Mouse (Mus musculus) liver, embryonic 11.5 days (tissue): ENCODE measurements around the gene Srd5a1. TPM values are rescaled to one million over a fixed set of nuclear protein-coding genes. Genes with fewer than 3 reads are reported as not detected.
A peak's percentile ranks its signal among the peaks of the same experiment; 100 is the strongest.
"Not testable (repeated sequence)": the region's sequence is repeated elsewhere in the genome, so short reads cannot be mapped to it uniquely, and the experiment has no call there.

Source experiments
- ATAC-seq: fragments of 200-750 bp; cut with Nextera tagmentation; replicated peaks from 2 replicates; pipeline ENCODE4 v1.8.0; 2017; ENCODE audit warnings: moderate number of reproducible peaks, mild to moderate bottlenecking, moderate TSS enrichment, moderate library complexity; ENCODE audit not compliant: low FRiP score
- DNase-seq: peaks from one replicate; pipeline ENCODE4 v3.0.0-alpha.2; 2017; ENCODE audit warnings: low spot score
- H3K27ac ChIP-seq: fragments of 300-500 bp; sonication (generic); 2 replicates; pipeline ENCODE4 v1.5.1; 2014; ENCODE audit warnings: mild to moderate bottlenecking, low read depth, low read length, control low read depth
- H3K27me3 ChIP-seq: fragments of 300-500 bp; sonication (generic); replicated peaks from 2 replicates; pipeline ENCODE4 v1.6.1; 2014; ENCODE audit warnings: low read length, mixed read lengths; ENCODE audit not compliant: control insufficient read depth, insufficient read depth
- H3K36me3 ChIP-seq: fragments of 300-500 bp; sonication (generic); 2 replicates; pipeline ENCODE4 v1.6.1; 2014; ENCODE audit warnings: mild to moderate bottlenecking, low read length, moderate library complexity, mixed read lengths; ENCODE audit not compliant: control insufficient read depth, insufficient read depth
- H3K4me1 ChIP-seq: fragments of 300-500 bp; sonication (generic); replicated peaks from 2 replicates; pipeline ENCODE4 v1.6.1; 2014; ENCODE audit warnings: low read length, mixed read lengths; ENCODE audit not compliant: control insufficient read depth, insufficient read depth
- H3K4me2 ChIP-seq: fragments of 300-500 bp; sonication (generic); 2 replicates; pipeline ENCODE4 v1.6.1; 2014; ENCODE audit warnings: mild to moderate bottlenecking, control low read depth, moderate library complexity
- H3K4me3 ChIP-seq: fragments of 300-500 bp; sonication (generic); 2 replicates; pipeline ENCODE4 v1.5.1; 2014; ENCODE audit warnings: low read depth, low read length, control low read depth
- H3K9ac ChIP-seq: fragments of 300-500 bp; sonication (generic); 2 replicates; pipeline ENCODE4 v1.6.1; 2014; ENCODE audit warnings: low read depth, low read length, control low read depth
- H3K9me3 ChIP-seq: fragments of 300-500 bp; sonication (generic); 2 replicates; pipeline ENCODE4 v1.6.1; 2016; ENCODE audit warnings: low read length, inconsistent platforms, mixed read lengths; ENCODE audit not compliant: control insufficient read depth
- WGBS: fragments of 180-500 bp; shearing (Covaris S2); extraction: QIAGEN DNeasy Blood & Tissue Kit; methylation state at CpG from one replicate; pipeline ENCODE4 v1.1.7; 2014; 5-methylcytosine and 5-hydroxymethylcytosine counted together
- polyA plus RNA-seq: library from polyadenylated mRNA; unstranded; fragments of >200 nt; fragmentation: Nextera tagmentation; extraction: Ambion mirVana; gene quantifications from 2 replicates; pipeline ENCODE4 v1.2.1, GENCODE M21; 2014

Srd5a1 gene
- polyA plus RNA-seq, 1 experiment from 2014 or later = 9.9 TPM

DNA sequence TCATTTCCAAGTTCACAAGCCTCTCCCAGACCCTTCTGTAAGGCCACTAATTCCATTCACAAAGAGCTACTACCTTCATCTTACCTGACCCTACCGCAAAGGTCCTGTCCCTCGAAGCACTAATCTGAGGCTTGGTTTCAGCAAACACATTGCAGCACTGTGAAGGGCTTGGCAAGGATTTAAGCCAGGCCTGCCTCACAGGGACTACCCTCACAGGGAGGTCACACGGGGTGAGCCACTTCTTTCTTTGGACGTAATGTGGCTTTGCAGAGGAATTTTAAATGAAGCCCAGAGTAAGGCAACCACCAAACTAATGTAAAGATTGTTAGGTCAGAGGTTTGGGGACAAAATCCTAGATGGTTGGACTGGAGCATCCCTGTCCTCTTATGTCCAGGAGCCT is 29.3 kb upstream of the Srd5a1 start:
- no peak overlapping the region for H3K4me2 ChIP-seq
- DNase-seq = no peak
- no peak for ATAC-seq
- 84% methylated on average over 4 of the region's 4 CpGs for WGBS
- H3K27ac ChIP-seq = no peak overlapping the region
- no peaks in the 10 kb centered on the region for H3K9me3 ChIP-seq
- no peaks in the 10 kb centered on the region for H3K27me3 ChIP-seq
- no peak overlapping the region for H3K4me3 ChIP-seq
- no peaks in the 10 kb centered on the region for H3K4me1 ChIP-seq
- H3K9ac ChIP-seq = no peak overlapping the region
- H3K36me3 ChIP-seq = peaks cover 10% of the 10 kb centered on the region

DNA sequence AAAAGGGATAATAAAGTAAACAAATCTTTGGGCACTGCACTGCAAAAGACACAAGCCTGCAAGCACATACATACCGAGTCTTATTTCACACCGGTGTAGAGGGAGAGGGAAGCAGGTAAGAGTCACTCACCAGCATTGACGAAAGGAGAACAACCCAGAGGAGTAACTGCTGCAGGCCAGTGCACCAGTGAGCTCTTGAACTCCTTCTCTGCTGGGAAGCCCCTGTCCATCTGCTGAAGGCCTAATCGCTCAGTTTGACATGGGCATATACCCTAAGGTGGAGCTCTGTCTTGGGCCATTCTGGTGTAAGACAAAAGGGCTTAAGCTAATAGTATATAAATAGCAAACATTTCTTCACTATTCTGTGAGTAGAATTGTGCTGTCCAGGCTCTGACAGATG is 28.9 kb upstream of the Srd5a1 start:
- H3K9ac ChIP-seq = no peak overlapping the region
- no peaks in the 10 kb centered on the region for H3K4me1 ChIP-seq
- no peaks in the 10 kb centered on the region for H3K9me3 ChIP-seq
- 93% methylated on average over 4 of the region's 4 CpGs for WGBS
- ATAC-seq (no peak), DNase-seq (peak; percentile 20)
- H3K27ac ChIP-seq = no peak overlapping the region
- no peak overlapping the region for H3K4me2 ChIP-seq
- no peak overlapping the region for H3K4me3 ChIP-seq
- no peaks in the 10 kb centered on the region for H3K27me3 ChIP-seq
- peaks cover 14% of the 10 kb centered on the region for H3K36me3 ChIP-seq

GRCm38 (mm10) chr13:69639251-69639650 is 28.0 kb upstream of the Srd5a1 start:
- ATAC-seq = no peak
- Histone ChIP-seq H3K36me3 (peaks cover 23% of the 10 kb centered on the region), H3K4me3 (no peak overlapping the region), H3K27me3 (no peaks in the 10 kb centered on the region), H3K4me1 (no peaks in the 10 kb centered on the region), H3K27ac (no peak overlapping the region), H3K9ac (no peak overlapping the region), H3K4me2 (no peak overlapping the region), H3K9me3 (no peaks in the 10 kb centered on the region)
- DNase-seq = peak; percentile 25
- WGBS = 83% methylated on average over 5 of the region's 5 CpGs

- DNase-seq = peak; percentile 12
Measured at GRCm38 (mm10) chr13:69638108-69638626, 26.9 kb upstream of the Srd5a1 start.

GRCm38 (mm10) chr13:69637657-69638056 is 26.4 kb upstream of the Srd5a1 start:
- Histone ChIP-seq H3K36me3 (peaks cover 35% of the 10 kb centered on the region), H3K9me3 (no peaks in the 10 kb centered on the region), H3K4me3 (no peak overlapping the region), H3K27me3 (no peaks in the 10 kb centered on the region), H3K4me2 (no peak overlapping the region), H3K4me1 (no peaks in the 10 kb centered on the region), H3K9ac (no peak overlapping the region), H3K27ac (no peak overlapping the region)
- 83% methylated on average over 9 of the region's 9 CpGs for WGBS
- no peak for ATAC-seq
- no peak for DNase-seq

More at GRCm38 (mm10) chr13:69638108-69638626, 26.9 kb upstream of the Srd5a1 start:
- no peaks in the 10 kb centered on the region for H3K27me3 ChIP-seq
- WGBS = 84% methylated on average over 6 of the region's 6 CpGs
- H3K9ac ChIP-seq = no peak overlapping the region
- no peak for ATAC-seq
- no peak overlapping the region for H3K27ac ChIP-seq
- peaks cover 33% of the 10 kb centered on the region for H3K36me3 ChIP-seq
- no peaks in the 10 kb centered on the region for H3K9me3 ChIP-seq
- no peak overlapping the region for H3K4me2 ChIP-seq
- H3K4me3 ChIP-seq = no peak overlapping the region
- no peaks in the 10 kb centered on the region for H3K4me1 ChIP-seq

- 78% methylated on average over 6 of the region's 6 CpGs for WGBS
- H3K4me1 ChIP-seq = no peaks in the 10 kb centered on the region
- no peaks in the 10 kb centered on the region for H3K27me3 ChIP-seq
- H3K9ac ChIP-seq = no peak overlapping the region
- no peak overlapping the region for H3K4me3 ChIP-seq
- H3K36me3 ChIP-seq = peaks cover 37% of the 10 kb centered on the region
- H3K4me2 ChIP-seq = no peak overlapping the region
- DNase-seq (no peak), ATAC-seq (no peak)
- H3K9me3 ChIP-seq = no peaks in the 10 kb centered on the region
- H3K27ac ChIP-seq = no peak overlapping the region
Measured at GRCm38 (mm10) chr13:69636816-69637215, 25.6 kb upstream of the Srd5a1 start.

GRCm38 (mm10) chr13:69636375-69636774 is 25.1 kb upstream of the Srd5a1 start:
- Histone ChIP-seq H3K9me3 (no peaks in the 10 kb centered on the region), H3K9ac (no peak overlapping the region), H3K27me3 (no peaks in the 10 kb centered on the region), H3K4me1 (no peaks in the 10 kb centered on the region), H3K4me3 (no peak overlapping the region), H3K36me3 (peaks cover 42% of the 10 kb centered on the region), H3K27ac (no peak overlapping the region), H3K4me2 (no peak overlapping the region)
- WGBS = 85% methylated on average over 3 of the region's 3 CpGs
- DNase-seq = no peak
- ATAC-seq = no peak

DNA sequence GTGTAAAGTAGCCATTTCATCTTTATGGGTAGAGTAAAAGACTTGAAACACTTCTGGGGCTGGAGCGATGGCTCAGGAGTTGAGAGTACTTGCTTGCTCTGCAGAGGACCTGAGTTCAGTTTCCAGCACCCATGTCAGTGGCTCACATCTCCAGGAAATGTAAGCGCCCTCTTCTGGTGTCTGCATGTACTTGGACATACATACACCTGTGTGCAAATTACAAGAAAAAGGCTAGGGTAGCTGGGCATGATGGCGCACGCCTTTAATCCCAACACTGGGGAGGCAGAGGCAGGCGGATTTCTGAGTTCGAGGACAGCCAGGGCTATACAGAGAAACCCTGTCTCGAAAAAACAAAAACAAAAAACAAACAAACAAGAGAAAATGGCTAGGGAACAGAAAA is 24.6 kb upstream of the Srd5a1 start:
- not testable (repeated sequence) for H3K27me3 ChIP-seq, H3K27ac ChIP-seq, DNase-seq, H3K9ac ChIP-seq, H3K9me3 ChIP-seq, H3K4me2 ChIP-seq, ATAC-seq, H3K4me1 ChIP-seq, H3K4me3 ChIP-seq
- H3K36me3 ChIP-seq = peaks cover 47% of the 10 kb centered on the region
- WGBS = 91% methylated on average over 7 of the region's 7 CpGs

- Histone ChIP-seq H3K36me3 (peaks cover 63% of the 10 kb centered on the region), H3K27ac (no peak overlapping the region), H3K27me3 (no peaks in the 10 kb centered on the region), H3K9me3 (no peaks in the 10 kb centered on the region), H3K4me3 (no peak overlapping the region), H3K4me2 (no peak overlapping the region), H3K4me1 (no peaks in the 10 kb centered on the region), H3K9ac (no peak overlapping the region)
- no peak for ATAC-seq
- DNase-seq = no peak
- WGBS = 66% methylated on average over 2 of the region's 2 CpGs
Measured at GRCm38 (mm10) chr13:69633988-69634387, 22.7 kb upstream of the Srd5a1 start.
